Mouse (Mus musculus) megakaryocyte progenitor cell, adult 5-6 weeks (primary cell): Measurements from ENCODE around the gene Slfn8. TPM values are rescaled to one million over a fixed set of nuclear protein-coding genes. Genes with fewer than 3 reads are reported as not detected.
"Not testable (repeated sequence)": the region's sequence is repeated elsewhere in the genome, so short reads cannot be mapped to it uniquely, and the experiment has no call there.

ENCODE experiments used
- ATAC-seq: replicated peaks from 2 replicates; pipeline ENCODE4 v1.8.0; 2016; ENCODE audit warnings: mild to moderate bottlenecking, moderate TSS enrichment, inconsistent platforms; ENCODE audit not compliant: poor library complexity
- total RNA-seq, 2 experiments: library from RNA; stranded (forward) in 1 of 2; stranded (reverse) in 1 of 2; fragments of 157-497, 149-512 nt in 1 of 2; fragments of 200-1000 nt in 1 of 2; gene quantifications; 2 replicates each; pipeline versions ENCODE4 v1.2.3 to v1.2.4; 2015 to 2017

Slfn8 gene
- total RNA-seq, 2 experiments from 2014 or later = 7.7 to 10.9 TPM

- ATAC-seq = no peak
Observed at GRCm38 (mm10) chr11:83013356-83013755, 7.3 kb downstream of the Slfn8 start.

GRCm38 (mm10) chr11:82991469-82992166 is 29.0 kb downstream of the Slfn8 start, which contains the start of gene Slfn9:
TSS of gene Slfn9 (minus strand) at chr11:82991830.
- peak; percentile 62 for ATAC-seq

GRCm38 (mm10) chr11:82990612-82991385 is 29.8 kb downstream of the Slfn8 start:
- 0 out of 2 replicates have a peak, but pooled peaks have one; percentile 41 for ATAC-seq

- ATAC-seq = no peak
Observed at GRCm38 (mm10) chr11:82989357-82989756, 31.3 kb downstream of the Slfn8 start.

GRCm38 (mm10) chr11:82987621-82988020 is 33.0 kb downstream of the Slfn8 start:
- no peak for ATAC-seq

GRCm38 (mm10) chr11:82983193-82983592 is 37.4 kb downstream of the Slfn8 start:
- ATAC-seq = no peak

GRCm38 (mm10) chr11:82982409-82982808 is 38.2 kb downstream of the Slfn8 start:
- ATAC-seq = not testable (repeated sequence)

- no peak for ATAC-seq
Observed at GRCm38 (mm10) chr11:82973916-82974315, 46.7 kb downstream of the Slfn8 start.

GRCm38 (mm10) chr11:82971590-82971974 is 49.0 kb downstream of the Slfn8 start:
- ATAC-seq = no peak

- peak; percentile 65 for ATAC-seq
Observed at GRCm38 (mm10) chr11:82970712-82971589, 49.7 kb downstream of the Slfn8 start.

- ATAC-seq = no peak
Observed at GRCm38 (mm10) chr11:82962215-82962614, 58.4 kb downstream of the Slfn8 start.

- no peak for ATAC-seq
Observed at GRCm38 (mm10) chr11:82961743-82962142, 58.9 kb downstream of the Slfn8 start.

GRCm38 (mm10) chr11:82959613-82960012 is 61.0 kb downstream of the Slfn8 start:
- ATAC-seq = peak; percentile 90

GRCm38 (mm10) chr11:82956925-82957324 is 63.7 kb downstream of the Slfn8 start:
- ATAC-seq = no peak

- ATAC-seq = no peak
Observed at GRCm38 (mm10) chr11:82954631-82955030, 66.0 kb downstream of the Slfn8 start.

- peak; percentile 94 for ATAC-seq
Observed at GRCm38 (mm10) chr11:82952612-82953542, 67.7 kb downstream of the Slfn8 start.
